Mouse (Mus musculus): ENCODE data around the gene Gmppb. TPM values are rescaled to one million over a fixed set of nuclear protein-coding genes. Genes with fewer than 3 reads are reported as not detected.

Gene Gmppb
- polyA plus RNA-seq, 1 experiment from 2014 or later = 45.2 TPM

DNA sequence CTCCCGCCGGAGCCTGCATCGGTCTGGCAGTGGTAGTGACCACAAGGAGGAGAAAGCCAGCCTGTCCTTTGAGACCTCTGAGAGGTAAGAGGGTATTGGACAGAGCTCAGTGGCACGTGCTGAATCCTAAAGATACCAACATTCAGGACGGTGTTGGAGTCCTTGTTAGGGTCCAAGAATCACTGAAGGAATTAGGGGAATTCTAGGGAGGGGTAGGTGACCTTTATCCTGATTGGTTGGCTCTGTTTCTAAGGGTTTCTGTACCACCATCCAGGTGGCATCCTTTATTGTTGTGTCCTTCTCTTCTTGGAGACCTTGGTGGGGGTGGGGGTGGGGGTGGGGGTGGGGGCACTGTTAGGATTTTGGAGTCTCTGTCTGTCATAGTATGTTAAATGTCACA lies 16.9 kb upstream of the Gmppb start:
- no peak overlapping the region for H3K4me3 ChIP-seq (replicated peaks)
- H3K4me1 ChIP-seq = no peaks in the 10 kb centered on the region
- no peak overlapping the region for H3K4me2 ChIP-seq
- peaks cover 18% of the 10 kb centered on the region for H3K36me3 ChIP-seq
- H3K9ac ChIP-seq = no peak overlapping the region
- H3K27ac ChIP-seq = no peak overlapping the region
- H3K27me3 ChIP-seq (replicated peaks) = no peaks in the 10 kb centered on the region
- no peaks in the 10 kb centered on the region for H3K9me3 ChIP-seq
- 93% methylated on average over 5 of the region's 5 CpGs for WGBS
- ATAC-seq (ENCODE audit: insufficient read depth, low FRiP score, low read depth) = no peak

DNA sequence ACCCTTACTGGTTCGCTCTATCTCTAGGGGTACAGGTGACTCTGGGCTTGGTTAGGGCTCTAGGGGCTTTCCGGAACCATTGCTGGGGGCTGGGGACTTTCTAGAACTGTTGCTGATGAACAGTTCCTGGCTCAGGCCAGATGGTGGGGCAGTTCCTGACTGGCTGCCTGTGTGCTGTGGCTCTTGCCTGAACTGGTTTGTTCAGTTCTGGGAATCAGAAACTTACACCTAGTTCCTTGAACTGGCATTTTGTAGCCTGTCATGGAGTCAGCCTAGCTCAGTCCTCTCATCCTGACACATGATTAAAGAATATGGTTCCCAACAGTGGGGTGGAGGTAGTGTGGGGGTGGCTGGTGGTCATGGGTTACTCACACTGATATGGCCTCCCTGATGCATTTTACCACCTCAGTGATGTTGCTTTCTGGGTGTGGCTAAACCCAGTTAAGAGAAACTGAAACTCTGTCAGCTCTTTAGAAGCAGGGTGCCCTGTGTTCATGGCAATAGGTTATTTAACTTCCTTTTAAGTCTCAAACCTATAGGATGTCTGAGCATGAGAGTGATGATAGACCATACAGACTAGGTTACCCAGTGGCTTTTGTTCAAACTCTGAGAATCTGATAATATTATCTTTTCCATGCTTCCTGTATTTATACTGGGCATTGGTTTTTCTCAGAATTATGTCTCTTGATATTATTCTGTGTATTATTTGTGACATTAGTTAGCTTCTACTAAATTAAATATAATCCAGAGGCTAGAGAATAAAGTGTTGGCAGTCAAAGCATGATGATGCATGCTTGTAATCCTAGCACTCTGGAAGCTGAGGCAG lies 13.5 kb upstream of the Gmppb start:
- H3K4me1 ChIP-seq = no peaks in the 10 kb centered on the region
- no peak overlapping the region for H3K9ac ChIP-seq
- H3K4me2 ChIP-seq = no peak overlapping the region
- peak; percentile 66 for ATAC-seq (ENCODE audit: insufficient read depth, low FRiP score, low read depth)
- H3K27ac ChIP-seq = no peak overlapping the region; the same call in 1 of the 2 replicates
- no peak overlapping the region for H3K4me3 ChIP-seq (replicated peaks)
- peaks cover 23% of the 10 kb centered on the region for H3K36me3 ChIP-seq
- H3K27me3 ChIP-seq (replicated peaks) = no peaks in the 10 kb centered on the region
- 91% methylated on average over 2 of the region's 2 CpGs for WGBS
- no peaks in the 10 kb centered on the region for H3K9me3 ChIP-seq

DNA sequence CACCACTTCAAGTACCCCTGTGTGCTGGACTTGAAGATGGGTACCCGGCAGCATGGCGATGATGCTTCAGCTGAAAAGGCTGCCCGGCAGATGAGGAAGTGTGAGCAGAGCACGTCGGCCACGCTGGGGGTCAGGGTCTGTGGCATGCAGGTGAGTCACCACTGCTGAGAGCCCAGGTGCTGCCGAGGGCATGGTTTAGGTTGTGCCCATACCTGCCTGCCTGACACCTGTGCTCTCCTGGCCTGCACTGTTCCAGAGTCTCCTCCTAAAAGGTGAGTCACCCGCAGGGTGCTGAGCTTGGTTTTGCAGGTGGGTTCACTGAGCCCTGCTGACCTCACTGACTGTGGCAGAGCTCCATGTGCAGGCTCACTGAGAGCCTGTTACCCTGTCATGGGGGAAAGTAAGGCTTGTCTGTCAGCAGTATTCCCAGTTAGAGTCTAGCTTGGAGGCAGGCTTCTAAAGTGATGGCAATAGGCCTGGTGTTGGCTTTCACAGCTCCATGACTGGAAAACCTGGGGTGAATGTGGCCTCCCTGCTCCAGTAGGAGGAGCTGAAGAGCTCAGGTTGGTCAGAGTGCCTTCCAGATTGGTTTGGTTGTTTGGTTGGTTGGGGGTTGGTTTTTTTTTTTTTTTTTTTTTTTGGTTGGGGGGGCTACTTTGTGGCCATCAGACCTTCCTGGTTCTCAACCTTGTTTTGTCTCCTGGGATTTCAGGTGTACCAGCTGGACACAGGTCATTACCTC lies 4.1 kb upstream of the Gmppb start:
- 95% methylated on average over 8 of the region's 8 CpGs for WGBS
- Histone ChIP-seq H3K36me3 (peaks cover 48% of the 10 kb centered on the region), H3K9me3 (no peaks in the 10 kb centered on the region), H3K4me2 (no peak overlapping the region), H3K27ac (no peak overlapping the region), H3K9ac (no peak overlapping the region), H3K4me3 (replicated peaks) (no peak overlapping the region), H3K4me1 (peaks cover 16% of the 10 kb centered on the region), H3K27me3 (replicated peaks) (no peaks in the 10 kb centered on the region)
- ATAC-seq (ENCODE audit: insufficient read depth, low FRiP score, low read depth) = no peak

DNA sequence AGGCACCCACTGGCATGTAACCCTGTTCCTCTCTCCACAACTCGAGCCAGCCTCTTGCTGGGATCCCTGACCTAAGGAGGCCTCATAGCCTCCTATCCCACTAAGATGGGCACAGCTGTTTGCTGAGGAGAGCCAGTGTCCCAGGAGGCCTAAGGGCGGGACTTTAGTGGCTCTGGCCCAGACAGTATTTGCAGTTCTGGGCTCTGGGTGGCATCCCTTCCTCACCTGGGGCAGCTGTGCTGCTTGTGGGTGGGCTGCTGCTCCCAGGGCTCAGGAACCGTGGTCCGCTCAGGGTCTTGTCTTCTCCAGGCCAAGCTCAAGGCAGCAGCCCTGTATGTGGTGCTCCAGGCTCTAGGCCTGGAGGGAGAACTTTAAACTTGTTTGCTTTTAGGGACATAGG lies 2.5 kb upstream of the Gmppb start:
- H3K27me3 ChIP-seq (replicated peaks) = no peaks in the 10 kb centered on the region
- H3K4me3 ChIP-seq (replicated peaks) = no peak overlapping the region

DNA sequence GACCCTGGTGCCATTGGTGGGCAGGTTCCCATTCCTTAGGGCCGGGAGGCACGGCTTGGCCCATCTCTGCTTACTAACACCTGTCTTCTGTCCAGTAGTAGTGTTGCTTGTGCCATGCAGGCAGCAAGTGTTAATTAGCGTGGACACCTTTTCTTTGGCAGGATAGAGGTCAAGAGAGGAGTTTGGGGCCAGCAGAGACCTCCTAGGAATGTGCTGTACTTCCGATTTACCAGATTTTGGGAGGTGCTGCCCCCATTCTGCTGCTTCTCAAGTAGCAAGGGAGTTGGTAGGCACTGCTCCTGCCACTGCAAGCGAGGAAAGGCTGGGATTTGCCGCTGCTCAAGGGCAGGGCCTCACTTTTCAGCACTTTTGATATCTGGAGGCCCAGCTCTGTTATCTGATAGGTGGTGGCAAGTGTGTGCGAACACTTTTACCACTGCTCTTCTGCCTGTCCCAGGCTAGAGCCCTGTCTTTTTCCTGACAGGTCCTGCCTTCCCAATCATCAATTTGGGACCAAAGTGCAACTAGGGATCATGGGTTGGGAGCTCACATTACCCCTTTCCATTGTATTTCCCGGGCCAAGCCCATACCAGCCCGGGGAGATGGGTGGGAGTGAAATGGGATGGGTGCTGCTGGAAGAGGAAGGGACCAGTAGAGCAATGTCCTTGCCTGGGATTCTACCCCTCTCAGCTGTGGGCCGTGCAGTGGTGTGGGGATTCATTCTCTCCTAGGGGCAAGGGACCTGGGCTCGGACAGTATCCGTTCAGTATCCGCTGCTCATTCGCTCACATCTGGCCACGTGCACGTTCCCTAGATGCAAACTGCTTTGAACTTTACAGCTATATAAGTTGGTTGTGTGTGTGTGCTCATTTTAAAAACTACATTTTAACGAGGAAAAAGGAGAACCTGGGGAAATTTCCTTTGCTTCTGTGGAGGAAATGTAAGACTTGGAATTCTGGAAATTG lies 1.2 kb upstream of the Gmppb start:
- peak overlapping the region; percentile 70 for H3K4me2 ChIP-seq
- H3K27me3 ChIP-seq (replicated peaks) = no peaks in the 10 kb centered on the region
- no peaks in the 10 kb centered on the region for H3K9me3 ChIP-seq
- peaks cover 37% of the 10 kb centered on the region for H3K36me3 ChIP-seq
- peak overlapping the region; percentile 1; the same call in 1 of the 2 replicates for H3K9ac ChIP-seq
- peaks cover 25% of the 10 kb centered on the region for H3K4me1 ChIP-seq
- peak overlapping the region; percentile 66 for H3K4me3 ChIP-seq (replicated peaks)
- H3K27ac ChIP-seq = peak overlapping the region; percentile 76
- no peak for ATAC-seq (ENCODE audit: insufficient read depth, low FRiP score, low read depth)
- WGBS = 46% methylated on average over 17 of the region's 17 CpGs

More for the DNA sequence above, 2.5 kb upstream of the Gmppb start:
- Histone ChIP-seq H3K36me3 (peaks cover 41% of the 10 kb centered on the region), H3K27ac (no peak overlapping the region), H3K9ac (no peak overlapping the region), H3K4me2 (no peak overlapping the region), H3K4me1 (peaks cover 18% of the 10 kb centered on the region), H3K9me3 (no peaks in the 10 kb centered on the region)
- WGBS = 84% methylated on average over 4 of the region's 4 CpGs
- ATAC-seq (ENCODE audit: insufficient read depth, low FRiP score, low read depth) = no peak

DNA sequence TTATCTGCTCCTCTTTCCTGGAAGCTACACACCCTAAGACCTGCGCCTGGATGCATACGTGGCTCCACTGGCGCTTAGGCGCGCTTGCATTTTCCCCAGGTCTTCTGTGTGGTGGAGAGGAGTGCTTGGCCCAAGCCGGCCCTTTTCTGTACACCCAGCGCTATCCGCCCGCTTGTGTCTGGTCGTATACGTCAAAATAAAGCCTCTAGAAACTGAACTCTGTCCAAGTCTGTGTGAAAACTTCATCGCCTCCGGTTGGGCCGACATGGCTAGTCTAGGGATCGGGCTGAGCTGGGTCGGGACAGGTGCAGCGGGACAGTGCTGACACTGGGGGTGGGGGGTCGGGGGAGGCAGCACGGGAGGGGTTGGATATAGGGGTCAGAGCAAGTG lies 481 bp upstream of the Gmppb start:
- under 1% methylated on average over 19 of the region's 19 CpGs for WGBS
- Histone ChIP-seq H3K27me3 (replicated peaks) (no peaks in the 10 kb centered on the region), H3K4me2 (peak overlapping the region; percentile 70), H3K9ac (peak overlapping the region; percentile 1; the same call in 1 of the 2 replicates), H3K9me3 (no peaks in the 10 kb centered on the region), H3K27ac (peak overlapping the region; percentile 76), H3K4me3 (replicated peaks) (peak overlapping the region; percentile 66), H3K4me1 (peaks cover 31% of the 10 kb centered on the region), H3K36me3 (peaks cover 32% of the 10 kb centered on the region)
- 0 out of 2 replicates have a peak, but pooled peaks have one; percentile 1 for ATAC-seq (ENCODE audit: insufficient read depth, low FRiP score, low read depth)

DNA sequence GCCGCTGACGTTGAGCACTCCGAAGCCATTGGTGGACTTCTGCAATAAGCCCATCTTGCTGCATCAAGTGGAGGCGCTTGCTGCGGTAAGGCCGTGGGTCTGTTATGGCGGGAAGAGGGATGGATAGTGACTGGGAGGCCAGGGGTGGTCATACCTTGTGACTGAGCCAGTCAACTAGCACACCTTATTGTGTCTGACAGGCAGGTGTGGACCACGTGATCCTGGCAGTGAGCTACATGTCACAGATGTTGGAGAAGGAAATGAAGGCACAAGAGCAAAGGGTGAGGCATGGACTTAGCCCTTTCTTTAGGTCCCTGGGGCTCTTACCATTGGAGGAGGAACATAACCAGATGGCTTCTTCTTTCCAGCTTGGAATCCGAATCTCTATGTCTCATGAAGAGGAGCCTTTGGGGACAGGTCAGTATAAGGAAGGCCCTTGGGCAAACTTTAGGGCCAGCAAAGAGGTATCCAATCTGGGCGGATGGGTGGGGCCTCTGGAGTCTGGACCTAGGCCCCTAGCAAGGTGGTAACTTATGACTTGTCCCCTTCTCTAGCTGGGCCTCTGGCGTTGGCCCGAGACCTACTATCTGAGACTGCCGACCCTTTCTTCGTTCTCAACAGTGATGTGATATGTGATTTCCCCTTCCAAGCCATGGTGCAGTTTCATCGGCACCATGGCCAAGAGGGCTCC lies 664 bp downstream of the Gmppb start:
- Histone ChIP-seq H3K27ac (peak overlapping the region; percentile 81), H3K4me1 (peaks cover 33% of the 10 kb centered on the region), H3K4me3 (replicated peaks) (peak overlapping the region; percentile 66), H3K36me3 (peaks cover 29% of the 10 kb centered on the region), H3K9me3 (no peaks in the 10 kb centered on the region), H3K4me2 (peak overlapping the region; percentile 81), H3K27me3 (replicated peaks) (no peaks in the 10 kb centered on the region), H3K9ac (peak overlapping the region; percentile 68)
- no peak for ATAC-seq (ENCODE audit: insufficient read depth, low FRiP score, low read depth)
- WGBS = 40% methylated on average over 15 of the region's 15 CpGs

DNA sequence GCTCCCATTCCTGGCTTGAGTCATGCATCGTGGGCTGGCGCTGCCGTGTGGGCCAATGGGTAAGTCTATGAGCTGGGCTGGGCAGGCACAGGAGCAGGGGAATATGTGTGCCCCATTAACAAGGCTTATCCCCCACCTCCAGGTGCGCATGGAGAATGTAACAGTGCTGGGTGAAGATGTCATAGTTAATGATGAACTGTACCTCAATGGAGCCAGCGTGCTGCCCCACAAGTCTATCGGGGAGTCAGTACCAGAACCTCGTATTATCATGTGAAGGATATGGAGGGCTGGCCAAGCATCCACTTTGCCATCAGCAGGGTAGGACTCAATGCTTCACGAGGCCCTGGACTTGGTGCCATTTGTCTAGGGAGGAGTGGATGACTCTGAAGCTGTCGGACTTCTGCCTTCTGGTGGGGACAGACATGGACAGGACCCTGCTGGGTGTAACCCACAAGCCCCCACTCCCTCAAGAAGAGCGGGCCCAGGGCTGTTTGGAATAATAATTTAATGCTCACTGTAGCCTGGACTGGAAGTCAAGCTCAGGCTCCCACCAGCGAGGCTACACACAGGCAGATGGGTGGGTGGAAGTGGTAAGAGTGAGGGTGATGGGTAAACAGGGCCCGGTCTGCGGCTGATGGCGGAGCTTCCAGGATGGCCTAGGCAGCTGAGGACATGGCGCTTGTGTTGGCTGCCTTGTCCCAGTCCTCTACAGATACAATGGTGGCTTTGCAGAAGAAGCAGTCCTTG lies 2.3 kb downstream of the Gmppb start:
- no peak overlapping the region for H3K9ac ChIP-seq

DNA sequence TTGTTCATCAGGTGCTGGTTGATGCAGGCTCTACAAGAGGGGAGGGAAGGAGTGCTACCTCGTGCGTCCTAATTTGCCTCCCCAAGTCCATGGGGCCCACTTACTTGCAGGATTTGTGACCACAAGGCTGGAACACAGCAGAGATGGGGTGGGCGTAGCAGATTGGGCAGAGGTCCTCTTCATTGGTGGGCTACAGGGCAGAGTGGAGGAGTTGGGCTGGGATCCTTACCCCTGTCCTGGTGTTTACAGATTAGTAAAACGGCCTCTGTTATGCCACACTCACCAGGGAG lies 2.8 kb downstream of the Gmppb start:
- Histone ChIP-seq H3K9me3 (no peaks in the 10 kb centered on the region), H3K4me2 (no peak overlapping the region), H3K9ac (no peak overlapping the region), H3K4me1 (peaks cover 30% of the 10 kb centered on the region), H3K4me3 (replicated peaks) (no peak overlapping the region), H3K36me3 (peaks cover 17% of the 10 kb centered on the region; the same call in 1 of the 2 replicates), H3K27me3 (replicated peaks) (no peaks in the 10 kb centered on the region), H3K27ac (no peak overlapping the region; the same call in 1 of the 2 replicates)
- 86% methylated on average over 4 of the region's 4 CpGs for WGBS
- no peak for ATAC-seq (ENCODE audit: insufficient read depth, low FRiP score, low read depth)

More for the DNA sequence above, 2.3 kb downstream of the Gmppb start:
- H3K36me3 ChIP-seq = peaks cover 21% of the 10 kb centered on the region
- no peak overlapping the region for H3K4me3 ChIP-seq (replicated peaks)
- 93% methylated on average over 15 of the region's 15 CpGs for WGBS
- no peak overlapping the region for H3K27ac ChIP-seq
- ATAC-seq (ENCODE audit: insufficient read depth, low FRiP score, low read depth) = no peak
- H3K27me3 ChIP-seq (replicated peaks) = no peaks in the 10 kb centered on the region
- peaks cover 33% of the 10 kb centered on the region for H3K4me1 ChIP-seq
- H3K4me2 ChIP-seq = no peak overlapping the region
- no peaks in the 10 kb centered on the region for H3K9me3 ChIP-seq

DNA sequence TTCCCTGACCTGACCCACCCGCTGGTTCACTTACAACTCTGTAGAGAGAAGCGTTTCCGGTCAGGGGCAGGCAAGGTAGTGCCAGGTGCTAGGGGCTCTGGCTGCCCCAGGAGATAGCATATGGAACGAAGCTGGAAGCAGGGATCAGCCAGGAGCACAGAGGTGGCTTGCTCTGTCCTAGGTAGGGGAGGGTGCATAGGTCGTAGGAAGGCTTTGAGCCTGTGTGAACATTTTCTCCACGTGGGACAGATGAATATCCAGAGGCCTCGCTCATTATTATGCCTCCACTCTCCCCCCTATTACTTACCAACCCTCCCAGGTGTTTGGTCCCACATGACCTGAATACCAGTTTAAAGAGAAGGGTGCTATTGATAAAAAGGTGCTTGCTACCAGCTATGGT lies 3.4 kb downstream of the Gmppb start:
- Histone ChIP-seq H3K9ac (no peak overlapping the region), H3K4me2 (no peak overlapping the region), H3K9me3 (no peaks in the 10 kb centered on the region), H3K27ac (peak overlapping the region; percentile 38; the same call in 1 of the 2 replicates), H3K4me3 (replicated peaks) (no peak overlapping the region), H3K4me1 (peaks cover 30% of the 10 kb centered on the region), H3K36me3 (peaks cover 17% of the 10 kb centered on the region; the same call in 1 of the 2 replicates), H3K27me3 (replicated peaks) (no peaks in the 10 kb centered on the region)
- 68% methylated on average over 7 of the region's 7 CpGs for WGBS
- ATAC-seq (ENCODE audit: insufficient read depth, low FRiP score, low read depth) = no peak

Data from stomach, embryonic 15.5 days (tissue).